Mouse (Mus musculus) midbrain, embryonic 10.5 days (tissue): ENCODE measurements around the gene Zfp710. TPM values are rescaled to one million over a fixed set of nuclear protein-coding genes. Genes with fewer than 3 reads are reported as not detected.
"Not testable (repeated sequence)": the region's sequence is repeated elsewhere in the genome, so short reads cannot be mapped to it uniquely, and the experiment has no call there.

Experiments used
- DNase-seq: peaks from one replicate; pipeline ENCODE4 v3.0.0-alpha.2; 2017; ENCODE audit warnings: low spot score
- H3K27ac ChIP-seq: fragments of 300-500 bp; sonication (generic); replicated peaks from 2 replicates; pipeline ENCODE4 v1.5.1; 2016; ENCODE audit warnings: mild to moderate bottlenecking
- H3K27me3 ChIP-seq: fragments of 300-500 bp; sonication (generic); 2 replicates; pipeline ENCODE4 v1.6.1; 2016; ENCODE audit warnings: low read depth, mild to moderate bottlenecking; ENCODE audit not compliant: poor library complexity, severe bottlenecking
- H3K36me3 ChIP-seq: fragments of 300-500 bp; sonication (generic); 2 replicates; pipeline ENCODE4 v1.6.1; 2016; ENCODE audit warnings: mild to moderate bottlenecking, moderate library complexity
- H3K4me1 ChIP-seq: fragments of 300-500 bp; sonication (generic); 2 replicates; pipeline ENCODE4 v1.6.1; 2016
- H3K4me3 ChIP-seq: fragments of 300-500 bp; sonication (generic); 2 replicates; pipeline ENCODE4 v1.5.1; 2016; ENCODE audit warnings: mild to moderate bottlenecking, moderate library complexity
- H3K9me3 ChIP-seq: fragments of 300-500 bp; sonication (generic); replicated peaks from 2 replicates; pipeline ENCODE4 v1.6.1; 2016; ENCODE audit warnings: mild to moderate bottlenecking
- WGBS: fragments of 180-500 bp; shearing (Covaris S2); methylation state at CpG from one replicate; pipeline ENCODE4 v1.1.7; 2016; 5-methylcytosine and 5-hydroxymethylcytosine counted together
- polyA plus RNA-seq: library from polyadenylated mRNA; unstranded; fragments of >200 nt; fragmentation: Nextera tagmentation; extraction: Ambion mirVana; gene quantifications from 2 replicates; pipeline ENCODE4 v1.2.1, GENCODE M21; 2016

Zfp710 gene
- polyA plus RNA-seq, 1 experiment from 2014 or later: 34.2 TPM

DNA sequence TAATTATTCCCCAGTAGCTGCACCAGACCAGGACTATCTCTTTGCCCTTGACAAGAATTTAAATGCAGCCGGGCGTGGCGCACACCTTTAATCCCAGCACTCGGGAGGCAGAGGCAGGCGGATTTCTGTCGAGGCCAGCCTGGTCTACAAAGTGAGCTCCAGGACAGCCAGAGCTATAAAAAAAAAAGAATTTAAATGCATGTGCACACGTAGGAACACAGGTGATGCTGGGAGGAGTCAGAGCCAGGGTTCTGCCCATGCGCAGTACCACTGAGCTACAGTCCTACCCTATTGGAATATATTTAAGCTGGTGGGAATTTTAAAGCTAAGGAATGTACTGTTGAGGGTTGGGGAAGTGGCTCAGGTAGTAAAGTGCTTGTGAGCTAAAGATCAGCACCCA is 6.4 kb downstream of the Zfp710 start:
- Histone ChIP-seq H3K9me3 (no peaks in the 10 kb centered on the region), H3K27ac (no peak overlapping the region), H3K36me3 (peaks cover 25% of the 10 kb centered on the region), H3K4me3 (peak overlapping the region; percentile 14; the same call in 1 of the 2 replicates), H3K4me1 (peaks cover 81% of the 10 kb centered on the region), H3K27me3 (no peaks in the 10 kb centered on the region)
- WGBS: 92% methylated on average over 8 of the region's 8 CpGs
- no peak for DNase-seq

DNA sequence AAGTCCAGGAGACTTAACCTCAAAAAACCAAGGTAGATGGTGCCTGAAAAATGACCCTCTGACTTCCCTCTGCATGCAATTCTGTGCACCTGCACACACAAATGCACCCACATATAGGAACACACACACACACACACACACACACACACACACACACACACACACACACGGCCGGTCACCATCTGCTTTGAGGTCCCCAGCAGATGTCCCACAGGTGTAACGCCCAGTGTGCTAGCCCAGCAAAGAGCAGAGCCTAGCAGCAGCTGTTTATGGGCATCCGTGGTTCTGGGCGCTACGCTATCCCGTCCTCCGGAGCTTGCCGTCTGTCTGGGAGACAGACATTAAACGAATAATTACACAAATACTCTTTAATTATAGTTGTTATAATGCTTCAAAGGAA is 6.9 kb downstream of the Zfp710 start:
- no peak for DNase-seq
- H3K36me3 ChIP-seq: peaks cover 26% of the 10 kb centered on the region
- peaks cover 86% of the 10 kb centered on the region for H3K4me1 ChIP-seq
- no peaks in the 10 kb centered on the region for H3K27me3 ChIP-seq
- peak overlapping the region; percentile 72; the same call in 1 of the 2 replicates for H3K27ac ChIP-seq
- 83% methylated on average over 10 of the region's 10 CpGs for WGBS
- no peaks in the 10 kb centered on the region for H3K9me3 ChIP-seq
- H3K4me3 ChIP-seq: no peak overlapping the region

DNA sequence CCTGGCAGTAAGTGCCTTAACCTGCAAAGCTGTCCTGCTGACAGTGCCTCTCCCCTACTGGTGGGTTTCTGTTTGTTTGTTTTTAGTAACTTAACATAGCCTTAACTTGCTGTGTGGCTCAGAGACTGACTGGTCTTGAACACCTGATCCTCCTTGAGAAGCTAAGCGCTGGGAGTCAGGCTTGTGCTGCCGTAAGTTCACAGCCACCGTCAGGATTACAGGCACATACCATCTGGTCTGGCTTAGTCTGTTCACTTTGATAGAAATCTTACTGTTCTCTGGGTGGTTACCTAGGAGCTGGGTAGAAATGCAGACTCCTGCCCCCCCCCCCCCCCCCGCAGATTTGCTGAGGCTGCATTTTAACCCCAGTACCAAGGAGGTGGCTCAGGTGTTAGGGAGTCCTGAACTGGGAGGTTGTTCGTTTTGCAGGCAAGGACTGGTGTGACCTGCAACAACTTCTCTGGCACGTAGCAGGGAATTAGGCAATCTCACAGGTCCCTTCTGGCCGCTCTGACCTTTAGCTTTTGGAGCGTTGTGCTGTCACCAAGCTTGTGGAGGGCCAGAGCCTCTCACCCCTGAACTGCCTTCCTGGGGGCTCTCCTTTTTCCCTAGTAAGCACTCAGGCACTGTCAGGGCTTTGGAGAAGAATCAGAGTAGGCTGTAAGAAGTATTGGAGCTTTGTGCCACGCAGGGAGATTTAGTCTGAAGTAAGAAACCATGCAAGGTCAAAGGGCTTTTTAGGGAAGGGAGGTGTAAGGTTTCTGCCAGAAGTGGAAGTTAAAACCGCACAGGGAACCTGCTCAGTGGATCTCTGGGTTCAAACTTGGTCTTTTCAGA is 7.8 kb downstream of the Zfp710 start:
- peak; percentile 45 for DNase-seq
- peak overlapping the region; percentile 72 for H3K27ac ChIP-seq
- no peaks in the 10 kb centered on the region for H3K27me3 ChIP-seq
- peaks cover 90% of the 10 kb centered on the region for H3K4me1 ChIP-seq
- no peaks in the 10 kb centered on the region for H3K9me3 ChIP-seq
- H3K36me3 ChIP-seq: peaks cover 32% of the 10 kb centered on the region
- WGBS: 40% methylated on average over 10 of the region's 10 CpGs
- H3K4me3 ChIP-seq: peak overlapping the region; percentile 12; the same call in 1 of the 2 replicates

DNA sequence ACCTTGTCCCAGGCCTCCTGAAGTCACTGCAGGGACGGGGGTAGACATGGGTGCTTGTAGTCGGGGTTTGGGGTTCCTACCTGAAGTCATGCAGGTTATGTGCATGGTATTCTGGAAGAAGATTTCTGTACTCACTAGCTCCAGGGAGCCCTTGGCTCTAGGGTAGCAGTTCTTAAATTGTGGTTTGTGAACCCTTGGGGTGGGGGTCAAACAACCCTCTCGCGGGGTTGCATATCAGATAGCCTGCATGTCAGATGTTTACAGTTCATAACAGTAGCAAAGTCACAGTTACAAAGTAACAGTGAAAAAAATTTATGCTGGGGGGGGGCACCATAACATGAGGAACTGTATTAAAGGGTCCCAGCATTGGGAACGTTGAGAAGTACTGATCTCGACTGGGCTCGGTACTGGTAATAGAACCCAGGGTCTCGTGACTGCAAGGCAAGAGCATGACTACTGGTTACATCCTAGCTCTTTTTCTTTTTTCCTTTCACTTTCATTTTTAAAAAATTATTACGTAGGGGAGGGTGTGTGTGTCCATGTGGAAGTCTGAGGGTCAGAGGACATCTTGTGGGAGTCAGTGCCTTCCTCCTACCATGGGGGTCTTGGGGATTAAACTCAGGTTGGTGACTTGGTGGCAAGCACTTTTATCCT is 8.6 kb downstream of the Zfp710 start:
- 89% methylated on average over 9 of the region's 9 CpGs for WGBS
- Histone ChIP-seq H3K27me3 (no peaks in the 10 kb centered on the region), H3K4me3 (no peak overlapping the region), H3K27ac (peak overlapping the region; percentile 72; the same call in 1 of the 2 replicates), H3K9me3 (no peaks in the 10 kb centered on the region), H3K36me3 (peaks cover 32% of the 10 kb centered on the region), H3K4me1 (peaks cover 83% of the 10 kb centered on the region)
- no peak for DNase-seq

DNA sequence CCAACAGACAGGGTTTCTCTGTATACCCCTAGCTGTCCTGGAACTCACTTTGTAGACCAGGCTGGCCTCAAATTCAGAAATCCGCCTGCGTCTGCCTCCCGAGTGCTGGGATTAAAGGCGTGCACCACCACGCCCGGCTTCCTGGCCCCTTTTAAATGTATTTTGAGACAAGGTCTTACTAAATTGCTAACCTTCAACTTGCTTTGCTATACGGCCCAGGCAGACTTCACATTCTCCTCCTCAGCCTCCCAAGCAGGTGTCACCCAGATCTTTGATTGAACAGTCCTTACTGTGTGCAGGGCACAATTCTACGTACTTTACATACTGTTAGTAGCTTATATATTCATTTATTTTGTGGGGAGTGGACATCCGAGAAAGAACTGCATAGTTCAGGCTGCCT is 9.2 kb downstream of the Zfp710 start:
- Histone ChIP-seq H3K36me3 (peaks cover 38% of the 10 kb centered on the region), H3K27ac (no peak overlapping the region), H3K27me3 (no peaks in the 10 kb centered on the region), H3K9me3 (no peaks in the 10 kb centered on the region), H3K4me3 (no peak overlapping the region), H3K4me1 (peaks cover 77% of the 10 kb centered on the region)
- DNase-seq: no peak
- 82% methylated on average over 9 of the region's 9 CpGs for WGBS

DNA sequence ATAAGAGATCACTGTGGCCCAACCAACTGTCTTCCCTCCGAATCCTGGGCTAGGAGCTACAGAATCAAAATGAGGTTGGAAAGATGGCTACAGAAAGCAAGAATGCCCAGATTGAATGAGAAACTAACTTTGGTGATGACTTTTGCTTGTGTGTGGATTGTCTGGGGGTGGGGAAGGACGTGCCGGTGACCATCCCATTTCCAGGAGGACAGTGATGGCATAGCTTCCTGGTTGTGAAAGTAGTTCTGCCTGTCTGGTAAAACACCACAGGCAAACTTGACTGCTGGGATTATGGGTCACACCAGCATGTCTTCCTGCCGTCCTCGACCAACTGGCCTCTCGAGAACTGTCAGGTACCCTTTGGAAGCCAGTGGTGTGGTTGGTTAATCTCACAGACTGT is 10.5 kb downstream of the Zfp710 start:
- no peaks in the 10 kb centered on the region for H3K9me3 ChIP-seq
- H3K36me3 ChIP-seq: peaks cover 38% of the 10 kb centered on the region
- peaks cover 76% of the 10 kb centered on the region for H3K4me1 ChIP-seq
- H3K27ac ChIP-seq: 0 out of 2 replicates have a peak overlapping the region, but pooled peaks have one; percentile 38
- WGBS: 65% methylated on average over 6 of the region's 6 CpGs
- no peak for DNase-seq
- no peak overlapping the region for H3K4me3 ChIP-seq
- H3K27me3 ChIP-seq: no peaks in the 10 kb centered on the region

DNA sequence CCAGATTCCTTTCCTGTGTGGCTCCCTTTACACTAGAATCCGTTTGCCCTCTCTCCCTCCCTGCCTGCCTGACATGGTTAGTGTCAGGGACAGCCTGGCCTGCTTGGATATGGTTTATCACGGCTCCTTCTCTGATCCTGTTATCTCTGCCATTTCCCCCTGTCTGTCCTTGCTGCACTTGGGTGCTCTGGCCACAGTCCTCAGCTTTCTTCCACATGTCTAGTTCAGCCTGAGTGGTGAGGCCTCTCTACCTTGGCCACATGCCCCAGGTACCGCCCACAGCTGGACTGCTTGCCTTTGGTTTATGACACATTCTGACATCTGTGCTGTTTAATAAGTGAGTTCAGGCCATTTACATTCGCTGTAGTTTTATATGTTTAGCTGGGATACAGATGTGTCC is 11.1 kb downstream of the Zfp710 start:
- DNase-seq: no peak
- 82% methylated on average over 4 of the region's 4 CpGs for WGBS
- H3K4me3 ChIP-seq: no peak overlapping the region
- H3K9me3 ChIP-seq: no peaks in the 10 kb centered on the region
- H3K4me1 ChIP-seq: peaks cover 80% of the 10 kb centered on the region
- 0 out of 2 replicates have a peak overlapping the region, but pooled peaks have one; percentile 38 for H3K27ac ChIP-seq
- peaks cover 38% of the 10 kb centered on the region for H3K36me3 ChIP-seq
- H3K27me3 ChIP-seq: no peaks in the 10 kb centered on the region

DNA sequence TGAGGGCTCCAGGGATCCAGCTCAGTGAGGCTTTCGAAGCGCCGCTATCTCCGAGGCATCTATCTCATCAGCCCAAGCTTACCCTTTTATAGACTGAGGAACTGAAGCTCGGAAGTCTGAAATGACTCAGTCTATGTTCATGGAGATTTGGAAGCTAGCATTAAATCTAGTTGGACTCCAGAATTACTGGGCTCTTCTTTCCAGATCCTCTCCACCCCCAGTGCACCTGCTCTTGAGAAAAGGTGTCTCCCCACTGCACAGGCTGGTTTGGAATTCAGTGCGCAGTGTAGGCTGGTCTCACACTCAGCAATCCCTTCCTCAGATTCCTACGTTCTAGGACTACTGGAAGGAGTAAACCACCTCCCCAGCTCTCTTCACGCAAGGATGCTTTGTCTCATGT is 15.1 kb downstream of the Zfp710 start:
- H3K4me1 ChIP-seq: peaks cover 58% of the 10 kb centered on the region
- 92% methylated on average over 8 of the region's 8 CpGs for WGBS
- peaks cover 63% of the 10 kb centered on the region for H3K36me3 ChIP-seq
- H3K27ac ChIP-seq: 0 out of 2 replicates have a peak overlapping the region, but pooled peaks have one; percentile 13
- no peak overlapping the region for H3K4me3 ChIP-seq
- H3K27me3 ChIP-seq: no peaks in the 10 kb centered on the region
- no peak for DNase-seq
- no peaks in the 10 kb centered on the region for H3K9me3 ChIP-seq

DNA sequence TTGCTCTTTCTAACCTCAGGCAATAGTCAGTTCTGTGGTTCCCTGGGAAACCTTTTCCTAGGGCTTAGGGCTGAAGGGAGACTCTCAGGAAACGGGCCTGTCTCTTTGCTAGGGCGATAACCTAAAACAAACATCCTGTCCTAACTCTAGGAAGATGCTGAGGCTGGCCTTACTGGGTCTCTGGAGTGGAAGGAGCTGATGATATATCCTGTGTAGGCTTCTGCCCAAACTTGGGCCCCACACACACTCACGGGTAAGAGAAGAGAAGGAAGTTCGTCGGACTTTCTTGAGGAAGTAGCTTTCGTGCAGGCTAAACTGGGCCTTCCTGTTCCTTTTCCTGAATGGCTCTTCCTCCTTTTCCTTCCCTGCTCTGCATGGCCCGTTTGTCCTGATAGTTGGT is 19.6 kb downstream of the Zfp710 start:
- H3K27ac ChIP-seq: peak overlapping the region; percentile 72
- no peaks in the 10 kb centered on the region for H3K9me3 ChIP-seq
- H3K36me3 ChIP-seq: peaks cover 55% of the 10 kb centered on the region
- H3K27me3 ChIP-seq: no peaks in the 10 kb centered on the region
- DNase-seq: no peak
- no peak overlapping the region for H3K4me3 ChIP-seq
- H3K4me1 ChIP-seq: peaks cover 70% of the 10 kb centered on the region
- 74% methylated on average over 7 of the region's 7 CpGs for WGBS

DNA sequence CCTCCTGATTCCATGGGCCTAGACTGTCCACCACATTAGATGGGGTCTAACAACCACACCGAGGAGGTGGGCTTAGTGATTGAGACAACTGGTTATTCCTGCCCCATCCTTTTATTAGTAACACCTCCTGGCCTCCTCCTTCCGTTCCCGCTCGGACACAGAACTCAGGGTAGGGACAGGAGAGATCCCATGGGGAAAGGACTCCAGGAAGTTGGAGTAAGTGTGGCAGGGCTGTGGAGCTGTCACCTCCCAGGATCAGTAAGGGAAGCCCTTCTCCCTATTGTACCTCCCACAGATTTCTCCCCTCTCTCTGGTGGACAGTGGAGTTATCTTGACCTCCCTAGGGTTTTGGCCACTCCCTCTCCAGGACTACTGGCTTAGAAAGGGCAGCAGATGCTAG is 22.4 kb downstream of the Zfp710 start:
- 90% methylated on average over 4 of the region's 4 CpGs for WGBS
- H3K4me3 ChIP-seq: no peak overlapping the region
- no peaks in the 10 kb centered on the region for H3K9me3 ChIP-seq
- H3K36me3 ChIP-seq: peaks cover 34% of the 10 kb centered on the region
- peaks cover 51% of the 10 kb centered on the region for H3K4me1 ChIP-seq
- no peaks in the 10 kb centered on the region for H3K27me3 ChIP-seq
- no peak for DNase-seq
- H3K27ac ChIP-seq: no peak overlapping the region

DNA sequence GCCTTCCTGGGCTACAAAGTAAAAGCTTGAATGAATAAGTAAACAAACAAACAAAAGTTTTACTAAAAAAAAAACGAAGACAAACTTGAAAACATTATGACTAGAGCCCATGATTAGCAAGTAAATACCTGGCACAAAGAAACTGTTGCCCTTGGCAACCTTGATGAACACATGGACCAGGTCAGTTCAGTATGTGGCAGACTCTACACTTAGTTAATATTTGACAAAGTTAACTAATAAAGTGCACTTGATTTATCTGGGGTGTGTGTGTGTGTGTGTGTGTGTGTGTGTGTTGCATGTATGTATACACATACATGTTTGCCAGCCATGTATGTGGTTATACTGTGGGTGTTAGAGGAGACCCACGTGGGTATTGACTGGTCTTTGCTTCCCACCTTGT is 25.1 kb downstream of the Zfp710 start:
- H3K4me3 ChIP-seq: no peak overlapping the region
- DNase-seq: no peak
- 67% methylated on average over 2 of the region's 2 CpGs for WGBS

DNA sequence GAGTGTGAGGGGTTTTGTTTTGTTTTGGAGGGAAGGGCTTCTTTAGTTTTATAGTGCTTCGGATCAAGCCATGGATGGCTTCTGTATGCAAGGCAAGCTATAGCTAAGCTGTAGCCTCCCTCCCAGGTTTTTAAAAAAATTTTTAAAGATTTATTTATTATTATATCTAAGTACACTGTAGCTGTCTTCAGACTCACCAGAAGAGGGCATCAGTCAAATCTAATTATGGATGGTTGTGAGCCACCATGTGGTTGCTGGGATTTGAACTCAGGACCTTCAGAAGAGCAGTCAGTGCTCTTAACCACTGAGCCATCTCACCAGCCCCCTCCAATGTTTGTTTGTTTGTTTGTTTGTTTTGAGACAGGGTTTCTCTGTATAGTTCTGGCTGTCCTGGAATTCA is 25.8 kb downstream of the Zfp710 start:
- H3K36me3 ChIP-seq: peaks cover 28% of the 10 kb centered on the region
- H3K9me3 ChIP-seq, H3K4me3 ChIP-seq, H3K27me3 ChIP-seq, H3K27ac ChIP-seq, DNase-seq: not testable (repeated sequence)
- WGBS: 98% methylated on average over 1 of the region's 1 CpGs
- H3K4me1 ChIP-seq: peaks cover 49% of the 10 kb centered on the region

More for the DNA sequence above, 25.1 kb downstream of the Zfp710 start:
- Histone ChIP-seq H3K4me1 (peaks cover 51% of the 10 kb centered on the region), H3K9me3 (no peaks in the 10 kb centered on the region), H3K27ac (no peak overlapping the region), H3K36me3 (peaks cover 34% of the 10 kb centered on the region), H3K27me3 (no peaks in the 10 kb centered on the region)

DNA sequence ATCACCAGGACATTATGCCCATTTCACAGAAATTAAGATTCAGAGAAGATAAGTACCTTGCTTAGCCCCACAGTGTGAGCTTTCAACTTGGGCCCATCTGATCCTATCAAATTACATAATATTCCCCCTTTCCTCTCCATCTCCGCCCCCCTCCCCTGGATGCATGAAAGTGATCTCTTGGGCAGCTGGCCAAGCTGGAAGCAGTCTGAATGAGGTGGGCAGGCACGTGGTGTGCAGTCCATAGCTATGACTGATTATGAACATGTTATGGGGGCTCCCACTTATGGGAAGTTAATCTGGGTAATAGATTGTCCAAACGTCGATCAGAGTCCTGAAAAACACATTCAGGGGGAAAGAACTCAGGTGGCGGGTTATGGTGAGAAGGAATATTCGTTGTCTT is 27.2 kb downstream of the Zfp710 start:
- no peak for DNase-seq
- WGBS: 91% methylated on average over 6 of the region's 6 CpGs
- Histone ChIP-seq H3K4me3 (no peak overlapping the region), H3K36me3 (peaks cover 25% of the 10 kb centered on the region), H3K9me3 (no peaks in the 10 kb centered on the region), H3K4me1 (peaks cover 55% of the 10 kb centered on the region), H3K27ac (no peak overlapping the region), H3K27me3 (no peaks in the 10 kb centered on the region)
